Mouse (Mus musculus) v-Abl transformed pro-B cells (cell line): Measurements from ENCODE around the gene Dusp1.

ENCODE experiments used
- in situ Hi-C, 2 experiments: fragments of 400-800 bp; cut with MboI; formaldehyde crosslinking; loops; one replicate each; pipeline ENCODE4 v1.15.1; 2025; ENCODE audit not compliant: unreplicated experiment in 2 of 2

The Dusp1 gene

DNA sequence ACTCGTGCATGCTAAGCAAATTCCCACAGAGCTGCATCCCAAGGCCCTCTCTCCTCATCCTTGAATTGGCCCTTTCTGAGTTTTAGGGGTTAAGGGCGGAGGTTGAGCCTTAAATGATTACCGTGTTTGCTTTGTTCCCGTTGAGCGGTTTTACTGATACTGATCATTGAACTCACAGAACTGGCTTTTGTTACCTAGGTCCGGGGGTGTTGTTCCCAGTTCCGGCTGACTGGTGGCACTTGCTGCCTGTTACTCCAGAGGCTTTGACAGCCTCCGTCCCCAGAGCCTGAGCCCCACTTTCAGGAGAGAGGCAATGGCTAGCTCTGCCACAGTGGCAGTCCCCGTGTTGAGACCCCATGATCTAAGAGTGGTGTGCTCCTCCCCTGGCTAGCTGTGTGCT, 2.5 kb upstream of the Dusp1 start:
- in situ Hi-C loops: no loop called here

DNA sequence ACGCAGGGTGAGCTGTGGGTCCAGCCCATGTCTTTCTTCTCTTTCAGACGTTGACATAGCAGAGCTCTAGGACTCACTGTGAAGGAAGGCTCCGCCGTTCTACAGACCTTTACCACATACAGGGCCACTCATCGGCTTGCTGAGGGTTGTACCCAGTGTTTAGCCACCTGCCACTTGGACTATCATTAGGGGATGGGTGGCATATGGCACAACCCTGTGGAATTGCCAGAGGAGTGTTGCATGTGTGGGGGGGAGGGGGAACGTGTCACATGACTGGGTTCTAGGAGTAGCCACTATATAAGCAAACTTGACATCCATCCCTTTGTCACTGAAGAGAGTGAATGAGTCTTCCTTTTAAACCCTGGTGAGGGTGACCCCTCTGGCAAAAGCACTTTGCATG, 1.5 kb upstream of the Dusp1 start:
- in situ Hi-C loops: no loop called here

DNA sequence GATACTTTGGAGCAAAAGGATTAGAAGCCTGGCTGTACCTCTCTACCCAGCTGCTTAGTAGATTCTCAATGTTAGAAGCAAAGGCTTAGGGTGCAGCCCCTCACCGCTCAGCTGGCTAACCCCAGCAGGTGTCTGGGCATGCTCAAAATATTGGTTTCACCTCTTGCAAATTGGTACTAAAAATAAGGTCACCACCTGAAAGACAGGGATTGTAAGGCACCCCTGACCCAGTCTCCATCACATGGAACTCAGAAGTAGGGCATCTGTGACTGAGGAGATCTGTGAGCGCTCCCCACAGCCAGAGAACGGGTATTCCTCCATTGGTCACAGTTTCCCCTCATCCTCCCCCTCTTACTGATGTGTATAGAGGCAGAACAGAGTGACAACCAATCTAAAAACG, 364 bp upstream of the Dusp1 start:
- in situ Hi-C loops: no loop called here

DNA sequence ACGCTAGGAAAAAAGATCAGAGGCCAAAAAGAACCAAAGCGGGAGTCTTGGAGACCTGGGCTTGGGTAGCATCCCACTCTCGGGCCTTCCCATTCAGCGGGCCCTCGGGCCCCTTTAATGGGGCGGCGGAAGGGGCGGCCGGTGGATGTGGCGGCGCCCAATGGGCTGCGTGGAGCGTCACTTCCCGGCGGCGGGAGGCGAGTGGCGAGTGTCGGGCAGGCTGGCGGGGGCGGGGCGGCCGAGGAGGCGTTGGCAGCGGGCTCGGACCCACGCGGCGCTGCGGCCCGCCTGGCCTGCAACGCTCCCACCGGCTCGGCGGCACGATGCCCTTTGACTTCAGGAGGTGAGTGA, 663 bp downstream of the Dusp1 start, which contains the start of gene Ergic1:
Ergic1 (plus strand) TSS at position 200 of the 351 bp plus-strand sequence.
- in situ Hi-C loops: no loop called here

DNA sequence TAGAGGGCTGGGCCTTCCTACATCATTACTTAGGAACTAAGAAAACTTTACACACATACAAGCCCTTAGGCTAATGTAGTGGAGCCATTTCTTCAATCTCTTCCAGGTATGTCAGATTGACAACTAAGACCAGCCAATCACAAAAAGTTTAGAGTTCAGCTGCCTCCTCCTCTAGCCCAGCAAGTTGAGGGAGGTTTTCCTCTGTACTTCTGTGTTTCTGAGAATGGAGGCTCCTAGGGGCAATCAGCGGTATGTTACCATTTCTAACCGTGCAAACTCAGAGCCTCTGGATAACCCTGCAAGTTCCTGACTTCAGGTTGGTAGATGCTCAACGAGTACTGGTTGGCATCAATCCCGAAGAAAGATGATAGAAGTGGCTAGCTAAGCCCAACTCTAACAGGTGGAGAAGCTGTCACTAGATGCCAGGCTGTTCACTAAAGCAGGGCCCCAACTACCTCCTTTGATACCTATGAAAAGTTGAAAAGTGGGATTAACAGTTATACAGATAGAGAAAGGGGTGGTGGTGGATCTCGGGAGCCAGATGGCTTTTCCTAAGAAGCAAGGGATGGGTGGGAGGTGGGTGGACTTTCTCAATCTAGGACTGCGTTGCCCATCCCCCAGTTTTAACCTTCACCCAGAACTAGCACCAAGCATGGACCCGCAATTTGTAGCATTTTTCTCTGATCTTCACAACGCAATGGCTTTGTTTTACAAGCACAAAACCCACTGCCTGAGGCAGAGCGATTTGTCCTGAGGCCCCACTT, 1.2 kb downstream of the Dusp1 start:
- in situ Hi-C loops: no loop called here

DNA sequence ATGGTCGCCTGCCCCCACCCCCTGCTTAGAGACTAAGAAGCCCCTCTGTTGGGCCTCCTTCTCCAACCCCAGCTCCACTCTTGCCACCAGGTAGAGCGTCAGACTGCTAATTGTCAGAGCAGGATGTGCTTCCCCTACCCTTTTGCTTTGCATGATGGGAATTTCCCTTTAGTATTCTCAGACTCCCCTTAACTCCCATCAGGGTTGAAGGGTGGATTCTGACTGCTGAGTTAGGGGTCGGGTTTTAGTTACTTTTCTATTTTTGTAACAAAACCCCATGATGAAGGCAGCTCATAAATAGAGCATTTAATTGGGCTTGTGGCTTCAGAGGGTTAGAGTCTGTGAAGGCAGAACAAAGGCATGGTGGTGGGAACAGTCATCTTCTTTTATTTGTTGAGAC, 8.9 kb downstream of the Dusp1 start:
- in situ Hi-C loops: no loop called here

DNA sequence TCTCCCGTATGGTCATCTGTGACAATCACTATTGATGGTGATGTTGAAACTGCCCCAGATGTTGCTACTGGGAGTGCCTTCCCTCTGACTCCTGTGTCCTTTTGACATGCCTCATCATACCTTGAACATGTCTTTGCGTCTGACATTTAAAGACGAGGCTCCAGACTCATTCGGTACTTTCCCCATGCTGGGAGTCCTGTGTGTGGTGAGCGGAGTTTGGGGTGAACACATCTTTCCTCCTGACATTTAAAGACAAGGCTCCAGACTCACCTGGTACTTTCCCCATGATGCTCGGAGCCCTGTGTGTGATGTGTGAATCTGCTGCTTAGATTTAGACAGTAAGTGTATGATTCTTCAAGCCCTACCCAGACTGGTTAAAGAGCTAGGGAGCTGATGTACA, 10.8 kb downstream of the Dusp1 start:
- in situ Hi-C loops: no loop called here

DNA sequence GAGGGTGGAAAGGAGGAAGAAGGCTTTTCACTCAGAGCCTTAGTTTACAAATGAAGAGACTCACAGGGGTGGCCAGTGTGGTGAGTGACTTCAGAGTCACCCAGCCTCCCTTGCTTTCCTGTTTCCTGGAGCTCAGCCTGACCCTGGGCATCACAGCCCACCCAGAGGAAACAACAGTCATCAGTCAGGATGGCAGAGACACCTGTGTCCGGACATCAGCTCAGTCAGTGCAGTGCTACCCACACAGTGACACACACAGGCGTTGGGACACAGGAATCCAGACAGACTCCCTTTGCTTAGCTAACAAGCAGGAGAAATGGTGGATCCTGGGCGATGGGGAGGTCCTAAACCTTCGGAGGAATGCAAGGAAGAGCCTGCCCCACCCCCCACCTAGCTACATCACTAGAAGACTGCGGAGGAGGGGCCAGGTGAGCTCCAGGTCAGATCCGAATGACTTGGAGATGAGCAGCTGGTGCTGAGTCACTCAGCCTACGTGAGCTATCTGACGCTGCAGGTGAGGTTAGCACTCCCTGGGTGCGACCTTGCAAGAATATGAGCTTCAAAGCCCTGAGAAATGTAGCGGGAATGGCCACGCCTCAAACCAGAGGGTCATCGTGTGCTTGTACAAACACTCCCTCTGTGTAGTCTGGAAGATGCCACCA, 12.6 kb downstream of the Dusp1 start:
- in situ Hi-C loops: no loop called here

DNA sequence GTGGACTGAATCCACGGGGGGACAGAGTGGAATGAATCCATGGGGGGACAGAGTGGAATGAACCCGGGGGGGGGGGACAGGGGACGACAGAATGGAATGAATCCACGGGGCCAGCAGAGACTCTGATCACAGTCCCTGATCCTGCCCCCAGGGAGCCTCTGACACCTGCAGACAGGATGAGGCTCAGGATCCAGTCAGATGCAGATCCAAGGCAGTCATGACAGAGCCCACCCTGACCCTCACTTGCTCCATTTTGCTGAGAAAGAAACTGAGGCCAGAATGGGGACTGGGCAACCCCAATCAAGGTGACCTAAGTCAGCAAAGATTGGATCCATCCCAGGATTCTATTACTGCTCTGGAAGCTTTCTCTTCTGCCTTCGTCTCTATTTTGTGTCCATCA, 13.4 kb downstream of the Dusp1 start:
- in situ Hi-C loops: no loop called here

DNA sequence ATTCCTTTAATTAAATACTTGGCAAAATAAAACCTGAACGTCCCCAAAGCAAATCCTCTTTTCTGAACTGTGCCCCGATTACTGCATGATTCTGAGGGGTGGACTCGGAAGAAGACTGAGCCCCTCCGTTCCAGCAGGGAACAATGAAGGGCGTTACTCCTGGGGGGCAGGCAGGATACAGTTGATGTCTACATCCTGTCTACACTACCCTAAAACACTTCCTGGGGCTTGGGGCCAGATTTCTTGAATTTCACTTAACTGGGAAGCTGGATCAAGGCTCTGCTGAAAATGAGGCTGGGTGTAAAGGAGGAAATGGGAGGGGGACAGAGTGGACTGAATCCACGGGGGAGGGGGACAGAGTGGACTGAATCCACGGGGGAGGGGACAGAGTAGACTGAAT, 14.2 kb downstream of the Dusp1 start:
- in situ Hi-C loops: no loop called here

DNA sequence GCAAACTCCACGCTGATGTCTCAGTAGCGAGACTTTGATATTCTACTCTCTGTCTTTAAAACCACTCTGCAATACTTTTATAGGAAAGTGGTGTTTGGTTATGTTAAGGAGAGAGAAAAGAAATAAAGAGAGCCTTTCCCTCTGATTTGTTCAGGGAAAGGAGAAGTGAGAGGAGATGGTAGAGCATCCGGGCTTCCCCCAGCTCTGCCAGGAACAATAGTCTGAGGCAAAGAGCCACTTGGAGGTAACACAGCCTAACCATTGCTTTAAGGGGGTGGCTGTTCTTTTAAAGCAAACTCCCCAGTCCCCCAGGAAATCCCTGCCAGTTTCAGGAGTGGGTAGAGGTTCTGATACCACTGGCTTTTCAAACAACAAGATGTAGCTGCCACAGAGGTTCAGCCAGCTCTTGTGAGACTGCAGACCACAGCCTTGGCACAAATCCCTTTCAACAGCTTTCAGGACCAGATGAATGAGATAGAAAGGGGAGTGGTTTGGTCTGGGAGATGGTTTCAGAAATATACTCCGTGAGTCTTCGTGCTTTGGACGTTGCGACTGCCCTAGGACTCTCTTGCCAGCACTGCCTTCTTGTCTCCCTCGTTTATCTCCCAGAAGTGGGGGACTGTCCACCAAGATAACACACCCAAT, 17.5 kb downstream of the Dusp1 start:
- in situ Hi-C loops: no loop called here

DNA sequence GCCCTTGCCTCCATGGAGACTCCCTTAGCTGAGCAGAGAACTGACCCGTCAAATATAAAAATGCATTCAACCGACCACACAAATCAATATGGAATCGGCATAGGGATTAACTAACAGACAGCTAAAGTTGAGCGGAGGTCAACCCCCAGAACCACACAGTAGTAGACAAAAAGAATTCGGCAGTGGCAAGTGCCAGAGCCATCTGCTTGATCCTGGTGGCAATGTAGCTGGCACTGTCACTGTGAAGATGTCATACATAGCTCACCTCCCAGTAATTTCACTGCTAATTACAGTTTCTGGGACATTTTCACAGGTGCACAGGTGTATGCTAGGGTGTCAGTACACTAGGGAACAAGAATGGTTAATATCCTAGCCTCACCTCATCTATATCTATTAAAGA, 21.8 kb downstream of the Dusp1 start:
- in situ Hi-C loops: no loop called here

DNA sequence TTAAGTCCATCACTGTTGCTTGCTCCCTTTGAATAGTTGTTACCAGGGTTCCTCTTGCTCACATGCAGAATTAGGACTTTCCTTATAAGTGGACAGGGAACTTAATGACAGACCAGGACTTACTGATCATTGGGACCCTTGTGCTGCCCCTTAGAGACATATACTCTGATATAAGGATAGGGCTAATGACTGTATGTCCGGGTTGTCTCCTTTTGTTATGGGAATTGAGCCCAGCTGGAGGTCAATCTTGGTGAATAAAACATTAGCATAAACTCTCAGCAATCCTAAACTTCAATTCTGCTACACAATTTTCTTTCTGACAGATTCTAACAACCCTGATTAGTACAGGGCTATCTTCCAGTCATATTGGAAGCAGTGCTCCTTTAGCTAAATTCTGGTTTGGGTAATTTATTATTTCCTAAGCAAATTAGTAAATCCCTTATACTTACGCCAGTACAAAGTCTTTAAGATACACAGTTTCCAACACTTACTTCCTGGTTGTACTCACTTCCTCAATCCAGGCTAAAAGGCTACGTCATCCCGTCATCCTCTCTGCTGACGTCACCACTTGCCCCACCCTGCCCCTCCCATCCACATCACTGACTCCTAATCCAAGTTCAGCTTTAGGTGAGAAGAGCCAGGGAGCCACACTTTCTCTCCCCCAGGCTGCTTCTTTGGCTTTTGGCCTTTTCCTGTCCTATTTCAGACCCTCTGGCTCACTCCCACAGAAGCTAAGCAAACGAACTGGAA, 24.0 kb downstream of the Dusp1 start:
- in situ Hi-C loops: no loop called here

DNA sequence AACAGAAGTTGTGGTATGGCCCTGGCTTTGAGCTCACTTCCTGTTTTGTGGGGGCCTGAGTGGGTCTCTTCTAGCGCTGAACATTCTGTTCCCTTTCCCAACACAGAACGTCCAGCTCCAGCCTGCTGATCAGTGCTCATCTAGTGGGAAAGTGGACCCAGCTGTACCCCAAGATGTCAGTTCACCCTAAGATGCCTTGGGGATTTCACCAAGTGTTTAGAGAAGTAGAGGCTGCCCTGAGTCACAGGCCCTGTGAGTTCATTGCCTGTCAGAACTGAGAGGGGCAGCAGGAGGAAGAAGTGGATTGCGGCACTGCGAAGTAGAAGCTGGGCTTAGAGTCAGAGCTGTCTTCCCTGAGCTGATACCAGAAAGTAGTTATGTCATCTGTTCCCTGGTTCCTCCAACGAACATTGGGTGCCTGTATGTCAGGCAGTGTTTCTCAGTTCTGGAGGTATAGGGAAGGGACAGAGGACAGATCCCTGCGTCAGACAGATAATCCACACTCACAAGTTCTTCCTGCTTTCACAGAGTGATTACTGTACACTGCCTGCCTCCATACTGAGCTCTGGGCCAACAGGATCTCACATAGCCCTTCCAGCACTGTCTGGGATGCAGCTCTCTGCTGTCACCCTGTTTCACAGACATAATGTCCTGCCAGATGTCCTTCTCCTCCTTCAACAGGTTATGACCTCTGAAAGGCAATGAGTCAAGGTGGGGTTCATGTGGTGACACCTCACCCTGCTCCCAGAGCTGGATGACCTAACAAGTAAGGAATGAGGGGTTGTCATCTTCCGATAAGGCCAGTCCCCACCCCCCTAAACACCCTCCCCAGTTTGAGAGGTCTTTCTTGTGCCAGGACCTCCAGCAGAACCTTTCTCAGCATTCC, 26.4 kb downstream of the Dusp1 start:
- in situ Hi-C loops: no loop called here

DNA sequence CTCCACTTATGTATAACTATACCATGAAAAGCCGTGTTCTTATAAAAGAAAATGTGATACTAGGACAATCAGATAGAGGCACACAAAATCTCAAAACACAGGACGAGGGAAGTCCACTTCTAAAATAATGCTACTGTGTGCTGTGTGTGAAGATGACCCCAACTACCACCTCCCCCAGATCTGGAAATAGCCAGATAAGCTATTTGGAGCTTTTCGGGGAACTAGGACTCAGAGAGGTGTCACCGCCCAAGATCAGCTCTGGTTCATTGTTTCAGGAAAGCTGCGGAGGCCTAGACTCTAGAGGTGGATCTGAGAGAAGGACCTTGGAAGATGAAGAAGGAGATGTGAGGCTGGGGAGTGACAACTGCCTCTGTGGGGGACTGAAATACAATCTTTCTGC, 27.2 kb downstream of the Dusp1 start:
- in situ Hi-C loops: no loop called here

DNA sequence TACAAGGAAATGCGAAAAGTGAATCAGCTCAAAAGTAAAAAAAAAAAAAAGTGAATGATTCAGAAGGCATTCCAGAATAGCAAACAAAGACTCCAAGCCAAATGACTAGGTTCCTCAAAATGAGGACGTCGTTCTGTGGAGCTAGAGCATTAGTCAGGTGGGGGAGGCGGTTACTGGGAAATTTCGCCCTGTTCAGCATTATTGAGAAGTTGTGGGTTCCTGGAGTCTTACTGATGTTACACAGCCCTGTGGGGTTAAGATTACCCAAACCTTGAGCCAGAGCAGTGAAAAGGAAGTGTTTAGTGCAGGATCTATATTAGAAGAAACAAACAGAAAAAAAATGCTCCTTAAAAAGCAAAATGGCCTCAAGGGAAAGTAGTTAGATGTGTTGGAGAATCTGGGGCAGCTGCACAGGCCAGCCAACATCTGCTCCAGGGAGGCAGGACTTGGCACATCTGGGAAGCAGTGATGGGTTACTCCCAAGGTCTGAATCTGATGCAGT, 28.0 kb downstream of the Dusp1 start:
- in situ Hi-C loops: no loop called here

DNA sequence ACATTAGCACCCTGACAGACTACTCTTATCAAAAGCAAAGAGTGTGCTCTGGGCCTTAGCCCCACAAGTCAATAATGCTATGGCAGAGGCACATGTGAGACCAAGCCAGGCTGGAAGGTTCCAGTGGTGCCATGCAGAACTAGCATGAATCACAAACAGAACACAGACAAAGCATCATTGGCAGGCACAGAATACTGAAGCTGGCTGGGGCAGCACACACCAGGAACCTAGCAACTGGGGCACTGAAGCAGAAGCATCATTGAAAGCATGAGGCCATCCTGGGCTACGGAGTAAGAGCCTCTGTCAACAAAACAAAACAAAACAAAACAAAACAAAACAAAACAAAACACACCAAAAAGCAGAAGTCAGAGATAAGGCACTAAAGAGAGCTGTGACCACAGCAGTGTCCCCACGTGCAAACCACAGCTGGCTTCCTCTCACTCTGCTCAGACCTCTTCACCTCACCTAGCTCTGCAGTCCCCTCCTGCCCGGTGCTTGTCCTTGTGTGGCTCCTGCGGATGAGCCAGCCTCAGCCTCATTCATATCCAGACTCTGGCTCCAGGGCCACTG, 29.4 kb downstream of the Dusp1 start:
- in situ Hi-C loops: no loop called here

DNA sequence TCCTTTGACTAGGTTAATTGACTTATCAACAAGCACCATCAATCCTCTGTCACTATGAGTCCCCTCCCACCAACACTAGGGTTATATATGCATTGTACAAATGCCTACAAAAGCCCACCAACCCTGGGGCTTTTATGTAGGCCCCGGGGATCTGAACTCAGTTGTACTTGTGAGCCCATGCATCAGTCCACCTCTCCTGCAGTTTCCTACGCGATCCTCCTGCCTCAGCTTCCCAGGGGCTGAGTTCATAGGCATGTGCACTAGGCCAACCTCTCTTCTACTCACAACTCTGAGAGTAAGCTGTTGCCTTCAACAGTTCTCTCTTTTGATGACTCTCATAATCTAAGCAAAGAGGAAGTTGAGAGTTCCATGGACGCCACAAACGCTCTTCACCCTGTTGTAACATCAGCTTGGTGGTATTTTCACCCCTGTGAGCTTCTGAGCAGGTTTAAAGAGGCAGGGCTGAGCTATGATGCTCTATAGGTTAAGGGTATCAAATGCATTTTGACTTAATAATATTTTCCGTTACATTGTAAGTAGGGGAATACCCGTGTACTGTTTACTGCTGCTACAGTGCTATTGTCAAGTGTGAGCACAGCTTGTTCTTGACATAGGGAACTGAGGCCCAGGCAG, 30.4 kb downstream of the Dusp1 start:
- in situ Hi-C loops: no loop called here

DNA sequence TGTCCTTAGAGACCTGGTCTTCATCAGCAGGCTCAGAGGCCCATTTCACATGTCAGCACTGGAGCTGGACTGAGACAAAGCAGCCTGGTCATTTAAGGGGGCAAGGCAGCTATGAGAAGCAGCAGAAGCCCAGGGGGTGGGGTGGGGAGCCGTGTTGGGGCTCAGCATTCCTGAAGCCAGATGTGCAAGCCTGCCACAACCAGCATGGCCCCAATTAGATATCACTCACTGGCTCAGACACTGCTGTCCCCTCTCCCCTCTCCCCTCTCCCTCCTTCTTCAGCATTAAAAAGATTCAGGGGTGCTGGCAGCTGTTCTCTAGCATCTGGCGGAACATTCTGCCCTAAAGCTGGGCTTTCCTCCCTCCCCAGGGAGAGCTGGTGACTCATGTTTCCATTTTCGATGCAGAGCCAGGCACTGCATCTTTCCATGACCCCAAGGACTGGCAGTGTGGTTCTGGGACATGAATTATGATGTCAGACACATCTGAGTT, 31.3 kb downstream of the Dusp1 start:
- in situ Hi-C loops: no loop called here
